Mouse (Mus musculus): Measurements from ENCODE around the gene Olfr613.
"Not testable (repeated sequence)": the region's sequence is repeated elsewhere in the genome, so short reads cannot be mapped to it uniquely, and the experiment has no call there.

The Olfr613 gene

DNA sequence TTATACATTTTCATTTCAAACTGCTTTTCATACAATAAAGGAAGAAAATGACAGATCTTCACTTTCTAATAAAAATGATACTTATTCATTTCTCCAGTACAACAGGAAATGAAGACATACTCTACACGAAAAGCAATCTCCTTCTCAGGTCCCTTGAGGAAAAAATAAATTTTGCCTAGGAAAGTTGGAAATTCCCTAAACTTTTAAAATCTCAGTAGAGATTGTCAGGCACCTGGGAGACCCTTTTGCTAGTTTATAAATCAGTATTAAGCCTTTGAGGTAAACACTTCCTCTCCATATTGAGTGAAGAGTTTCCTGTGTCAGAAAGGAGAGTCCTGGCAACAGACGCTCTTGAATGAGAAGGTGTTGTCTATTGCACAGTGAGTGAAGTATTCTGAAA, at the start of gene Olfr613:
Olfr613 (plus strand) TSS at position 301 of the 400 bp plus-strand sequence.
- no peak for DNase-seq (ENCODE audit: low spot score)

DNA sequence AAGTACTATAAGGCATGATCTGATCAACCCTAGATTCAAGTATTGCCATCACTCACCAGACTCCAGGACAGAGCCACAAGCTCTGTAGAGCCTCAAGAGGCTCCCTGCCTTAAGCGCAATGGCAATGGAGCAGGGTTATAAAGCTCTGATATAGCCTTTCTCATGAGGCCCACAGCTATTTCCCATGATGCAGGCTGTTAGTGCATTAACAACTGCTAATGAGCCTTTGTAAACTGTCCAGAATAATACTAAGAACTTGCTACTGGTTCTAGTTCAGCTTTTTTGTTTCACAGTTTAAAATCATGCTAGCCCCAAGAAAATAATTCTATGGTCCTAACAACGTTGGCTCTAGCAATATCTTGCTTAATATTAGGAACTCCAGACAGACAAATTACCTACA, 35.9 kb upstream of the Olfr613 start, which contains the start of gene Olfr610:
Olfr610 (minus strand) TSS at position 101 of the 400 bp plus-strand sequence.
- DNase-seq (ENCODE audit: low spot score) = no peak

DNA sequence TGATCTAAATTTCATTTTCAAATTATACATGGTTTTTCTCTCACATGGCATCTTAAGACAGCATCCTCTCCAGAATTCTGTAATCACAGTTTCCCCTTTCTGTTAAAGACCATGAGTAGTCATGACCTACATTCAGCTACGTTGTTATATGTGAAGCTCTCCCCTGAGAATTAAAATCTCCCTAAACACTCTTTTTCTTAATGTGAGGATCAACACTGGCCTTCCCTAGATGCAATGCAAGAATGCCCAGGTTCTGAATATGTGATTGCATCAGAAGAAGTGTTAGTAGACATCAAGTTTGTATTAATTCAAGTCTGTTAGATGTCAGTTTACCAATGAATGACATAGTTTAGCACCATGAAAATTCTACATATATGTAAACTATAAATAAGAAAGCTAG, 27.1 kb upstream of the Olfr613 start, which contains the start of gene Olfr611:
Olfr611 (minus strand) TSS at position 101 of the 400 bp plus-strand sequence.
- not testable (repeated sequence) for DNase-seq (ENCODE audit: low spot score)

DNA sequence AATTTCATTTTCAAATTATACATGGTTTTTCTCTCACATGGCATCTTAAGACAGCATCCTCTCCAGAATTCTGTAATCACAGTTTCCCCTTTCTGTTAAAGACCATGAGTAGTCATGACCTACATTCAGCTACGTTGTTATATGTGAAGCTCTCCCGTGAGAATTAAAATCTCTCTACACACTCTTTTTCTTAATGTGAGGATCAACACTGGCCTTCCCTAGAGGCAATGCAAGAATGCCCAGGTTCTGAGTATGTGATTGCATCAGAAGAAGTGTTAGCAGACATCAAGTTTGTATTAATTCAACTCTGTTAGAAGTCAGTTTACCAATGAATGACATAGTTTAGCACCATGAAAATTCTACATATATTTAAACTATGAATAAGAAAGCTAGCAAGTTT, 5.3 kb upstream of the Olfr613 start, which contains the start of gene Olfr612:
Olfr612 (minus strand) TSS at position 101 of the 400 bp plus-strand sequence.
- not testable (repeated sequence) for DNase-seq (ENCODE audit: low spot score)

DNA sequence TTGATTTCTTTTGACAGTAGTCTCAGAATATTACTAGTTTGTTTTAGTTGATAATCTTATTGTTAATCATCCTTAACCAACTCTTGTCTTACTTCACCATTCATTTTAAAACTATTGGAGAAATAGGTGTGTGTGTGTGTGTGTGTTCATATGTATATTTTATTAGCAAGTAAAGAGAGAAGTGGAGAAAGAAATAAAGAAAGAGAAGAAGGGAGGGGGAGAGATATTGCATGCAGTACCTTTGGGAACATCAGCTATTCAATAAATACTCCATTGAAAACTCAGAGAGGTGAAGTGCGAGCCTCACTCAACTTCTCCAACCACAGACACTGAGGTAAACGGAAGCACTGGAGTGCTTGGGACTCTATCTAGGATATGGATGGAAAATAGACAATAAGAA, 7.9 kb downstream of the Olfr613 start, which contains the start of gene Olfr615:
Olfr615 (plus strand) TSS at position 301 of the 400 bp plus-strand sequence.
- DNase-seq (ENCODE audit: low spot score) = no peak

DNA sequence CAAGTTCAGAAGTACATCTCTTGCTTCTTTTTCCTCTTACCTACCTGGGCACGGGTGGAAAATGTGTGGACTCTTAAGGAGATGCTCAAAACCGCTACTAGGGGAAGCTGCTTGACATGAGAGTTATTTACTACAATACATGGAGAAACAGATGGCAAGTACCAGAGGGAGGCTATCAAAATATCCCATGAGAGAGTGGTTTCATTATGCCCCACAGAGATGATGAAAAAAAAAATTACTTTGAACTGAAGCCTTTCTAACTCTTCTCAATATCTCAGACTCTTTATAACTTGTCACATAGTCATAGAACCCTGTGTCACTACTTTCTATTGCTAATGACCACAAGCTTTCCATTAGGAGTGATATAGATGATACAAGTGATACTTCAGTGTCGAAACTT, 21.2 kb downstream of the Olfr613 start, which contains the start of gene Olfr616:
Olfr616 (minus strand) TSS at position 101 of the 400 bp plus-strand sequence.
- DNase-seq (ENCODE audit: low spot score) = no peak

DNA sequence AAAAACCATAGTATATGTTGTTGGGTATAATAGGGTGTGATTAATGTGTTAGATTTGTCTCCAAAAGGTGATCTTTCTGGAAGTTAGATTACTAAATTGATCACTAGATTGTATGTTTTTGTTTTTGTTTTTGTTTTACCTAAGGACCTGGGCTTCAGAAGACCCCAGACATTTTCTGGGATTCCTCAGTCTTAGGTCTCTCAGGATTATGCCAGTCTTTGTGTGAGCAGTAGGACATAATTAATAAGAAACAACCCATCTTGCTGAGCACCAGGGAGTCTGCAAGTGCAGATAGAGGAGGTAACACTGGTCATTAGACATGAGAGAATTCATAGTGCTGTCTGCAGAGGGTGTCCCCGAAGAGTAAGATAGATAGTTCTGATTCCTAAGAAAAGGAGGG, 24.9 kb downstream of the Olfr613 start, which contains the start of gene Olfr617:
Olfr617 (plus strand) TSS at position 301 of the 400 bp plus-strand sequence.
- no peak for DNase-seq (ENCODE audit: low spot score)

DNA sequence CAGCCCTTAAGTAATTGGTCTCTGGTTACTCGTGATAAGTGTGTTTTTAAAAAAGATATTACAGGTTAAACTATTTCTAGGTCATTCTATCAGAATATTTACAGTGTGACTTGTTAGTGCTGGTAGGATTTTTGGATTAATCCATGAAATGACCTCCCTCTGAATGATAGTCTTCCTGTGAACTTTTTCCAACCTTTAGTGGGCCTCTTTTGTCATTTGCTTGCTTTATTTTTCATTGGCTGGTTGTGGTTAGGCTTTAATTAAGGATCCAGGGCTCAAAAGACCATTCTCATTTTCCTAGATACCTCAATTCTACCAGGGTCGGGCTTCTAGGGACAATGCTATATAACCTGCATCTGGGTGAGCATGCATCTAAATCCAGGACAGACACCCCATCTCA, 41.9 kb downstream of the Olfr613 start, which contains the start of gene Olfr618:
Olfr618 (plus strand) TSS at position 301 of the 400 bp plus-strand sequence.
- no peak for DNase-seq (ENCODE audit: low spot score)

DNA sequence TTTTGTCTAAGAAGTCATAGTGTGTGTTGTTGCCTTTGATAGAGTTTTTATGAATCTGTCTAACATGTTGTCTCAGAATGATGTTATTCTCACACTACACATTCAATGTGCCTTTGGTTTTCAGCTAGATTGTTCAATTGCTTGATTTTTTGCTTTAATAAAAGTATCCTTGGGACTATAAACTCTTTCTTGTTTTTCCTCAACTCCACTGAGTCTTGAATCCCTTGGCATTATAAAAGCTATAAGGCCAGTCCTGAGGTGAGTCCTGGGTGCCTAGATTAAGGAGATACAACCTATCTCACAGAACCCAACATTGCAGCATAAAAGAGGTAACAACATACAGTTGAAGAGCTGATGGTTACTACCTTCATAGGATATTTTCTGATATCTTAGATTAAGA, 52.4 kb downstream of the Olfr613 start, which contains the start of gene Olfr619:
Olfr619 (plus strand) TSS at position 301 of the 400 bp plus-strand sequence.
- no peak for DNase-seq (ENCODE audit: low spot score)
